Mouse (Mus musculus) T-helper 1 cell (primary cell): Measurements from ENCODE around the gene C1qtnf9.

ENCODE experiments used
- in situ Hi-C: fragments of 300-600 bp; cut with MboI, MseI; formaldehyde crosslinking; loops from one replicate; pipeline ENCODE4 v1.15.1; 2025; ENCODE audit warnings: high pct_unique_total_duplicates

C1qtnf9 gene

DNA sequence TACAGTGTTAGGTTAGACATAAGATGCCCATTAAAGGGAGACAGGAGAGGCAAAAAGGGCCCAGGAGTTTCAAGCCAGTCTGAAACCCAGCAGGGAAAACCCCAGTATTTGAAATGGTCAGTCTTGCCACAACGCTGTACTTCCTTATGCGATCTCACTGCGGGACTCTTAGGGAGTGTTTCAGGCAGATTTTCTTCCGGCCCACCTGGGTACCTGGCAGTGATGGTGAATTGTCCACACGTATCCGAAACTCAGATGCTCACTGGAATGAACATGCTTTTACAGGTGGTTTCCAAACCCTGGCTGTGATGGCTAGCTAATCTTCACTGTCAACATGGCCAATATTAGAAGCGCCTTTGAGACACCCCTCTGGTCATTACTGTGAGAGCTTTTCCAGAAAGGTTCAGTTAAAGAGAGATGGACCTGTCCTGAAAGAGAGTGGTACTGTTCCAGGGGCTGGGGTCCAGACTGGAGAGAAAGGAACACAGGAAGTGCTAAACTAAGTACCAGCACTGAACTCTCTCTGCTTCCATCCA is 14.3 kb downstream of the C1qtnf9 start:
- in situ Hi-C loops = no loop called here

DNA sequence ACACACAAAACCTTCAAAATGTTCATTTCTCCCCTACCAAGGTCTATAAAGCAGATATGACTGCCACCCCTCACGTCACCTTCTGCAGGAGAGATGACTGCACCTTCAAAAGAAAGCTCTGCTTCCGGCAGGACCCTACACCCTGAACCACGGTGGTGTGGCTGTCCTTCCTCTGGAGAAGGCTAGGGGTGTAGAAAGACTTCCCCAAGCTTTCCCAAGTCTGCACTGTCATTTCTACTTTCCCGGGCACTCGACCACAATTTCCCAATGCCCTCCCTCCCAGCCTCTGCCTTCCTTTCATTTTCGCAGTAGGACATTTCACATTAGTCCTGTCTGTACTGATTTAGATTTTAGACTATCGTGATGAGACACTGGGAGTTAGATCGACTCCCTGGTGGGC is 15.3 kb downstream of the C1qtnf9 start:
- in situ Hi-C loops = no loop called here

GRCm38 (mm10) chr14:60784427-60785315 is 16.7 kb downstream of the C1qtnf9 start, which contains the start of gene Mipep:
TSS of gene Mipep (plus strand) at chr14:60784573.
- in situ Hi-C loops = no loop called here

DNA sequence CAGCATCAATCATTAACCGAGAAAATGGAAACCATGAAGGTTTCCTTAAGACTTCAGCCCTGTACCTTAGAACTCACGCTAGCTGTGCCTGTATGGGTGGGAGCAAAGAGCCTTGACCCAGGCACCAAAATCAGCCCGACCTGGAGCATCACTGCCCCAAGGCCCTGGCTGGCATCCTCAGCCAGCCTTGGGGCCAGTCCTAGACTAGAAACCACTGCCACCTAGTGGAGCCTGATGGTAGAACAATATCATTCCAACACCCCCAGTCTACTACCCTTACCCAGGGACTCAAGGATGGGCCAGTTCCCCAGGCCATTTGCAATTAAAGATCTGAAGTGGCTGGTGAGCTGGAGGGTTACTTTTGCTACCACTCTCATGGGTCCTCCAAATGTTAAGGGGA is 22.2 kb downstream of the C1qtnf9 start:
- in situ Hi-C loops = loop anchor here (10.0 kb wide), 1 partner anchor 515 kb away; the partner anchor contains the start of gene Arl11

DNA sequence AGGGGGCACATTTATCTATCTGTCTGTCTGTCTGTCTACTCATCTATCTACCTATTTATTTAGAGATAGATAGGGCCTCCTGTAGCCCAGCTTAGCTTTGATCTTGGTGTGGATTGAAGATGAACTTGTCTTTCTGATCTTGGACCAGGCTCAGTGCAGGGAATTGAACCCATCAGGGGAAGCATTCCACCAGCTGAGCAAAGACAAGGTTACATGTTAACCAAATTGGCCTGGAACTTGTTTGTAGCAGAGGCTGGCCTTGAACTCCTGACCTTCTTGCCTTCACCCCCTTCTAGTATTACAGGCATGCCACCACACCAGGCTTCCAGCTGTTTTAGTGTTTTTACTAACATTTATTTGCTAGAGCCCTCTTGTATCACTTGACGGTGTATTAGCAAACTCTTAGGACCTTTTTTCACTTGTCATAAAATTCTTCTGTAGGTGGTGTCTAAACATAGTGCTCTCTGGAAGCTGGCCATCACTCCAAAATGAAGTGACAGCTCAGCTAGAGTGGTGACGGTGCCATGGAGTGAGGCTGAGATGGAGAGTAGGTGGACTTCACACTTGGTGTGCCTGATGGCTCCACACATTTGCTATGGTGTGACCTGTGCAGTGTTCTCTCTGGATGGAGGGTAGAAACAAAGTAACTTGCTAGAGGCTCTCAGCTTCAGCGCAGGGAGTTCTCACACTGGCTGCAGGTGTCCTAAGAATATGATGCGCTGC is 28.8 kb downstream of the C1qtnf9 start:
- in situ Hi-C loops = loop anchor here (5.0 to 10.0 kb wide), 2 partner anchors 316 to 508 kb away; partner anchors contain the start of gene Arl11

DNA sequence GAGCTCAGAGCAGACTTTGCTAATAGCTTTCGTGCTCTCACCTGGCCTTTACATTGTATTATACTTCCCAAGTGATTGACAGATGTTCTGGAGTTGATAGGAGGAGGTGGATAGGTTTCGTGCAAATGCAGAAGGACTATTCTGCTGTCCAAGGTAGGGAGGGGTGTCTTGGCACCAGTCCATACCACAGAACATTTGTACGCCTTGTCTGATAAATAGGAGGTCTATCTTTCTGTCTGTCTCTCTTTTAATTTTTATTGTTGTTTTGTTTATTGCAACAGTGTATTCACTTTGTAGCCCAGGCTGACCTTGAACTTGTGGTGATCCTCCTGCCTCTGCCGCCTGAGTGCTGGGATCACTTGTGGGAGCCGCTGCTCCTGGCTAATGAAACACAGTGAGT is 29.7 kb downstream of the C1qtnf9 start:
- in situ Hi-C loops = loop anchor here (5.0 to 10.0 kb wide), 2 partner anchors 315 to 507 kb away; partner anchors contain the start of gene Arl11

DNA sequence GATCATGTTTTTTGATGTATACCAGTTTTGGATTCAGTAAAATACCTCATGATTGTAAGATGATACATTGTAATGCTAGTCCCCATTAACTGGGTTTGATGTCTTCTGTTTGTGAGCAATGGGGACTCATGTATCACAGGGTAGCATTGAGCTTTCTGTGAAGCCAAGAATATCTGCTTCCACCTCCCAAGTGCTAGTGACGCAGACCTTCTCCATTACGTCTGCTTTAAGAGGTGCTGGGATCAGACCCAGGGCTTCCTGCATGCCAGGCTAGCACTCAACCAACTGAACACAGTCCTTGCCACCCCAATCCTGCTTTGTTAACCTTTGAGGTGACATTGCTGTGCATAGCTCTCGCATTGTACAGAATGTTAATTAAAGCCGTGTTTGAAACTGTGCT is 30.8 kb downstream of the C1qtnf9 start:
- in situ Hi-C loops = loop anchor here (5.0 to 10.0 kb wide), 2 partner anchors 314 to 506 kb away; partner anchors contain the start of gene Arl11

DNA sequence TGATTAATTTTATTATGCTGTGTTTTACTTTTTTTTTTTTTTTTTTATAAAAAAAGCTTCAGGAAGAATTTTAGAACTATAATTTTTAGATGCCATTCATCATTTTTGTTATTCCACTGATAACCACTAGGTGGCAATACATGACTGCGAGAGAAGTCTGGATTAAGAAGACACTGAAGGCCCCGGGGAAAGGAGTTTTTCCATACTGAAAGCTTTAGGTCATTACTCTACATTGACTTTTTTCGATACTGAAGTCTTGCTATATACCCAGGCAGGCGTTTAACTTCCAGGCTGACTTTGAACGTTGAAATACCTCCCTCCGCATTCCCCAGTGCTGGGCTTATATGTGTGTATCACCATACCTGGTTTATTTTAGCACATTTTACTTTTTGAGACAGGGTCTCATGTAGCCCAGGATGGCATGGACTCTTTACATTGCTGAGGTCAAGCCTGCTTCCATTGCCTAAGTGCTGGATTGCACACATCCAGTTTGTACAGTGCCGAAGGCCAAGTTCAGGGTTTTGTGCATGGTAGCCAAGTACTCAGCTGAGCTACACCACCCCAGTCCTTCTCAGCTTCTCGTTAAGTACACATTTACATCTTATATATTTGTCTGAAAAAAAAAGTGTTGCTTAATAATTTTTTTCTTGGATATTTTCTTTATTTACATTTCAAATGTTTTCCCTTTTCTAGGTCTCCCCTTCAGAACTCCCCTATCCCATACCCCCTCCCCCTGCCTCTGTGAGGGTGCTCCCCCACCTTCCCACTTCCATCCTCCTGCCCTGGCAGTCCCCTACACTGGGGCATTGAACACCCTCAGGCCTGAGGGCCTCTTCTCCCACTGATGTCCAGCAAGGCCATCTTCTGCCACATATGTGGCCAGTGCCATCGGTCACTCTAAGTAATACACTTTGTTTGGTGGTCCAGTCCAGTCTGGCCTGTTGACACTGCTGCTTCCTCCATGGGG is 32.1 kb downstream of the C1qtnf9 start:
- in situ Hi-C loops = loop anchor here (5.0 to 10.0 kb wide), 2 partner anchors 312 to 505 kb away; partner anchors contain the start of gene Arl11

- in situ Hi-C loops = no loop called here
Observed at GRCm38 (mm10) chr14:60802026-60802425, 34.1 kb downstream of the C1qtnf9 start.

GRCm38 (mm10) chr14:60804978-60805377 is 37.0 kb downstream of the C1qtnf9 start:
- in situ Hi-C loops = no loop called here

DNA sequence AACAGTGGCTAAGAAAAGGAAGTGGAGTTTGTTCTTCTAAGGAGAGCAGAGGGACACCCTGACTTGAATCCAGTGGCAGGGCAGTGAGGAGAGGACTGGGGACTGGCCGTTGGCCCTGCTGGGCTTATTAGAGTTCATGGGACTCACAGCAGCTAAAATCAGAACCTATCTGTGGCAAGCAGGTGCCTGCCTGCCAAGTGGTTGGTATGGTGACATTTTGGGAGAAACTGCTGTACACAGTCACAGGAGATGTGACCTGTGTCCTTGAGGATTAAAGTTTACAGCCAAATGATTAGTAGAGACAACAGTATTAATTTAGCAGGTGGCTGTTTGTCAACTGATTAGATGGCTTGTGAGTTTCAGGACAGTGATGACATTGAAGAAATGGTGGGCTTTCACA is 37.9 kb downstream of the C1qtnf9 start:
- in situ Hi-C loops = no loop called here

DNA sequence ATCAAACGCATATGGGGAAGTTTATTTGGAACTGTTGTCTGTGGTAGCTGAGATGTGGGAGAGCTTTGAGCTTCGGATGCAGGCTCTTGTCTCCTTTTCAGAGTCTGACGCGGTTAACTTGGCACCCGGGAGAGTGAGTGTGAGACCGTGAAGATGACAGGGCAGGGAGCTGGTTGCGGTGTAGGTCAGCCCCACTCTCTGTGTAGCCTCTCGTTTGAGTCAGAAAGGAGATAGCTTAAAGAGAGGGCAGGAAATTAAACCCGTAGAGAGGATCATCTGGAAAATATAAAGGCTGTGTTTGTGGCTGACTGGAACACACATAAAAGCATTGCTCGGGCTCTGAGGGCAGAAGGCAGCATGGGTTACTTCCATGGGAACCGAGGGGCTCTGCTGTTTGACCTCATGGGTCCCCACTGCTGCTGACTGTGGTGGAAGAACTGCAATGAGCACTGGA is 39.0 kb downstream of the C1qtnf9 start:
- in situ Hi-C loops = no loop called here

- in situ Hi-C loops = no loop called here
Observed at GRCm38 (mm10) chr14:60809881-60810280, 41.9 kb downstream of the C1qtnf9 start.

GRCm38 (mm10) chr14:60811547-60811946 is 43.6 kb downstream of the C1qtnf9 start:
- in situ Hi-C loops = no loop called here

GRCm38 (mm10) chr14:60815098-60815497 is 47.2 kb downstream of the C1qtnf9 start:
- in situ Hi-C loops = no loop called here

GRCm38 (mm10) chr14:60818045-60818444 is 50.1 kb downstream of the C1qtnf9 start:
- in situ Hi-C loops = no loop called here

- in situ Hi-C loops = no loop called here
Observed at GRCm38 (mm10) chr14:60830096-60830495, 62.2 kb downstream of the C1qtnf9 start.
